Mouse (Mus musculus) mature B cell (primary cell): ENCODE data around the gene Gm49661.

ENCODE experiments used
- in situ Hi-C: fragments of 300-500 bp; cut with MboI; formaldehyde crosslinking; loops from 2 replicates; pipeline ENCODE4 v1.14.3; 2019

Gm49661 gene

GRCm38 (mm10) chr8:84984294-84985048 is 15.2 kb upstream of the Gm49661 start:
- in situ Hi-C loops = loop anchor here (10.0 kb wide), 1 partner anchor 1240 kb away; the partner anchor contains the start of gene Adgre5

- in situ Hi-C loops = loop anchor here (10.0 kb wide), 1 partner anchor 1238 kb away; the partner anchor contains the start of gene Adgre5
Observed at GRCm38 (mm10) chr8:84982499-84983011, 13.3 kb upstream of the Gm49661 start.

GRCm38 (mm10) chr8:84981644-84982498 is 12.6 kb upstream of the Gm49661 start:
- in situ Hi-C loops = loop anchor here (10.0 kb wide), 1 partner anchor 1237 kb away; the partner anchor contains the start of gene Adgre5

GRCm38 (mm10) chr8:84980622-84981358 is 11.6 kb upstream of the Gm49661 start:
- in situ Hi-C loops = loop anchor here (10.0 kb wide), 1 partner anchor 1236 kb away; the partner anchor contains the start of gene Adgre5

- in situ Hi-C loops = loop anchor here (10.0 kb wide), 1 partner anchor 1235 kb away; the partner anchor contains the start of gene Adgre5
Observed at GRCm38 (mm10) chr8:84979599-84980421, 10.6 kb upstream of the Gm49661 start.

GRCm38 (mm10) chr8:84978248-84978940 is 9.2 kb upstream of the Gm49661 start, which contains the start of gene Junb:
TSS of gene Junb (minus strand) at chr8:84978718.
- in situ Hi-C loops = no loop called here

- in situ Hi-C loops = no loop called here
Observed at GRCm38 (mm10) chr8:84977435-84978247, 8.4 kb upstream of the Gm49661 start.

- in situ Hi-C loops = no loop called here
Observed at GRCm38 (mm10) chr8:84976763-84977434, 7.7 kb upstream of the Gm49661 start.

GRCm38 (mm10) chr8:84976031-84976762 is 7.0 kb upstream of the Gm49661 start:
- in situ Hi-C loops = no loop called here

GRCm38 (mm10) chr8:84975434-84975833 is 6.2 kb upstream of the Gm49661 start:
- in situ Hi-C loops = no loop called here

GRCm38 (mm10) chr8:84974543-84975142 is 5.4 kb upstream of the Gm49661 start:
- in situ Hi-C loops = loop anchor here (25.0 kb wide), 1 partner anchor 313 kb away; the partner anchor contains the start of genes Orc6 and Vps35

GRCm38 (mm10) chr8:84973803-84974542 is 4.7 kb upstream of the Gm49661 start:
- in situ Hi-C loops = loop anchor here (25.0 kb wide), 1 partner anchor 313 kb away; the partner anchor contains the start of genes Orc6 and Vps35

- in situ Hi-C loops = loop anchor here (25.0 kb wide), 1 partner anchor 314 kb away; the partner anchor contains the start of genes Orc6 and Vps35
Observed at GRCm38 (mm10) chr8:84973079-84973478, 3.8 kb upstream of the Gm49661 start.

GRCm38 (mm10) chr8:84970913-84971312 is 1.7 kb upstream of the Gm49661 start:
- in situ Hi-C loops = loop anchor here (25.0 kb wide), 1 partner anchor 316 kb away; the partner anchor contains the start of genes Orc6 and Vps35

GRCm38 (mm10) chr8:84970135-84970790 is 1.0 kb upstream of the Gm49661 start:
- in situ Hi-C loops = loop anchor here (25.0 kb wide), 1 partner anchor 317 kb away; the partner anchor contains the start of genes Orc6 and Vps35
